Mouse (Mus musculus): ENCODE measurements around the gene Rprd2. TPM values are rescaled to one million over a fixed set of nuclear protein-coding genes. Genes with fewer than 3 reads are reported as not detected.

Gene Rprd2
- total and polyA plus RNA-seq, 3 experiments, result 8.4 to 16.2 (median 12.5) TPM

DNA sequence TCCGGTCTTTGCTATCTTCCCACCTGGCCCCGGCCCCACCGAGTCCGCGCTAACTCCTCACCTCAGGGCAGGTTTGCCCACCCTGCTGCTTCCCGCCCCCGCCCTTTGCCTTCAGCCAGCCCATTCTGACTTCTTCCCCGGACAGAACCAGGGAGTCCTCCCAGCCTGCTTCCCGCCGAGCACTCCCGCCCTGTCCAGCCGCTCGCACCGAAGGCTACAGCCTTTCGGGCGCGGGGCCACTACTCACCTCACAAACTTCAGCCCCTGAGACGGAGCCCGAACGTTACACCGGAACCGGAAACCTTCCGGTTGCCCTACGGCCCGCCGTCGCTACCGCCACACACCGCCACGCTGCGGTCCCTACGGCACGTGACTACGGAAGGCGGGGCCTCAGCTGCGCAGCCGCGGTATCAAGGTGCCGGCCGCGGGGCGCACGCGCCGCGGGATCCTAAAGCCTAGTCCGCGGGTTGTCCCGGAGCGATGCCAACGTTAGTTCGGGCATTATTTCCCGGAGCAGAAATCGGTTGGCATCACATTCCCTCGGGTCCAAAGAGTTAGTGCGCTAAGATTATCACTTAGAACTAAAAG is 36.9 kb upstream of the Rprd2 start, which contains the start of gene Prpf3 (continued):
- TF ChIP-seq ZC3H11A (IDR thresholded peaks at IDR 0.05; ENCODE audit: low read depth, low read length) (no peak), USF1 (IDR thresholded peaks at IDR 0.05; ENCODE audit: low read depth, low read length) (peak; percentile 97), RCOR1 (conservative IDR thresholded peaks at IDR 0.05; ENCODE audit: low read depth, low read length) (no peak), CTCF (conservative IDR thresholded peaks at IDR 0.05 in 1 of 2, IDR thresholded peaks at IDR 0.05 in 1 of 2; ENCODE audit: low read depth in 2 of 2, low read length in 2 of 2) (no peak), UBTF (IDR thresholded peaks at IDR 0.05; ENCODE audit: low read depth, low read length) (no peak), MAX (IDR thresholded peaks at IDR 0.05; ENCODE audit: low read length) (peak; percentile 99), BHLHE40 (IDR thresholded peaks at IDR 0.05; ENCODE audit: low read depth, low read length) (peak; percentile 99), NELFE (IDR thresholded peaks at IDR 0.05; ENCODE audit: low read depth, low read length) (peak; percentile 98), CHD1 (IDR thresholded peaks at IDR 0.05; ENCODE audit: low read depth, low read length) (no peak), USF2 (conservative IDR thresholded peaks at IDR 0.05; ENCODE audit: low read depth, low read length) (peak; percentile 92), KAT2A (IDR thresholded peaks at IDR 0.05; ENCODE audit: insufficient replicate concordance, low read length) (peak; percentile 82; the same call in 1 of the 2 replicates), SMC3 (IDR thresholded peaks at IDR 0.05; ENCODE audit: low read depth, low read length) (no peak), POLR2A (IDR thresholded peaks at IDR 0.05; ENCODE audit: low read depth, low read length) (peak; percentile 98)

GRCm38 (mm10) chr3:95851317-95851716 is 32.7 kb upstream of the Rprd2 start:
- H3K27me3 ChIP-seq (replicated peaks), result no peaks in the 10 kb centered on the region

More at GRCm38 (mm10) chr3:95851317-95851716, 32.7 kb upstream of the Rprd2 start:
- dilution Hi-C loops (cut with MboI; ENCODE audit: extremely low pct_ligation_motif_present, extremely low pct_unique_long_range_greater_than_20kb, low sequenced_read_pairs) (no loop called here), in situ Hi-C loops (cut with MboI; ENCODE audit: low pct_ligation_motif_present, low pct_unique_long_range_greater_than_20kb, low sequenced_read_pairs) (loop anchor here (10.0 kb wide), 1 partner anchor 203 kb away; the partner anchor contains the start of gene Vps45)
- peaks cover 0 to 13% of the 10 kb centered on the region in 2 experiments; a peak in 1 of 4 replicates for H3K4me1 ChIP-seq (ENCODE audit: control insufficient read depth in 1 of 2, insufficient read depth in 2 of 2)
- H3K9ac ChIP-seq (ENCODE audit: insufficient read depth, low read depth), result no peak overlapping the region
- no peaks in the 10 kb centered on the region for H3K9me3 ChIP-seq (replicated peaks; ENCODE audit: low read length)
- H3K27ac ChIP-seq (ENCODE audit: insufficient read depth, low read depth), result no peak overlapping the region
- DNase-seq (ENCODE audit: extremely low read depth), result no peak
- H3K36me3 ChIP-seq (replicated peaks in 1 of 2; ENCODE audit: control insufficient read depth in 1 of 2, insufficient read depth in 1 of 2, low read length in 1 of 2), result peaks cover 55 to 72% of the 10 kb centered on the region in 2 experiments
- no peak overlapping the region for H3K4me2 ChIP-seq (ENCODE audit: insufficient read depth, low read depth, poor library complexity, severe bottlenecking)
- TF ChIP-seq USF1 (IDR thresholded peaks at IDR 0.05; ENCODE audit: low read depth, low read length) (no peak), NRF1 (IDR thresholded peaks at IDR 0.05; ENCODE audit: low read depth, low read length) (no peak), MYC (IDR thresholded peaks at IDR 0.05; ENCODE audit: low read depth, low read length) (no peak), SMC3 (IDR thresholded peaks at IDR 0.05; ENCODE audit: low read depth, low read length) (no peak), GABPA (IDR thresholded peaks at IDR 0.05; ENCODE audit: insufficient replicate concordance, low read depth, low read length) (no peak), E2F4 (IDR thresholded peaks at IDR 0.05; ENCODE audit: insufficient replicate concordance, low read depth, low read length) (no peak), JUND (conservative IDR thresholded peaks at IDR 0.05; ENCODE audit: low read depth, low read length) (no peak), POLR2A (IDR thresholded peaks at IDR 0.05; ENCODE audit: low read depth, low read length) (no peak), NELFE (IDR thresholded peaks at IDR 0.05; ENCODE audit: low read depth, low read length) (no peak), ZNF384 (IDR thresholded peaks at IDR 0.05; ENCODE audit: low read depth, low read length) (no peak), RCOR1 (conservative IDR thresholded peaks at IDR 0.05; ENCODE audit: low read depth, low read length) (no peak), KAT2A (IDR thresholded peaks at IDR 0.05; ENCODE audit: insufficient replicate concordance, low read length) (no peak), CHD1 (IDR thresholded peaks at IDR 0.05; ENCODE audit: low read depth, low read length) (no peak), ZKSCAN1 (IDR thresholded peaks at IDR 0.05; ENCODE audit: borderline replicate concordance, low read depth, low read length) (no peak), HCFC1 (IDR thresholded peaks at IDR 0.05; ENCODE audit: low read depth, low read length) (no peak), USF2 (conservative IDR thresholded peaks at IDR 0.05; ENCODE audit: low read depth, low read length) (no peak), SIN3A (IDR thresholded peaks at IDR 0.05; ENCODE audit: low read length) (no peak), ZC3H11A (IDR thresholded peaks at IDR 0.05; ENCODE audit: low read depth, low read length) (no peak)
- peaks cover 27% of the 10 kb centered on the region for H3K79me2 ChIP-seq (replicated peaks; ENCODE audit: control insufficient read depth, extremely low read depth, insufficient read depth, poor library complexity, severe bottlenecking)
- no peak overlapping the region for H3K4me3 ChIP-seq (replicated peaks in 1 of 3; ENCODE audit: low read depth in 2 of 3, low read length in 2 of 3, poor library complexity in 1 of 3)

Data from CH12.LX (cell line).